Mouse (Mus musculus): ENCODE results near the gene Olfr1196. TPM values are rescaled to one million over a fixed set of nuclear protein-coding genes. Genes with fewer than 3 reads are reported as not detected.
"Not testable (repeated sequence)": the region's sequence is repeated elsewhere in the genome, so short reads cannot be mapped to it uniquely, and the experiment has no call there.

Gene Olfr1196
- total RNA-seq (2021): not detected
- long read RNA-seq, experiment 1: 0 reads
- long read RNA-seq, experiment 2: 0 reads

DNA sequence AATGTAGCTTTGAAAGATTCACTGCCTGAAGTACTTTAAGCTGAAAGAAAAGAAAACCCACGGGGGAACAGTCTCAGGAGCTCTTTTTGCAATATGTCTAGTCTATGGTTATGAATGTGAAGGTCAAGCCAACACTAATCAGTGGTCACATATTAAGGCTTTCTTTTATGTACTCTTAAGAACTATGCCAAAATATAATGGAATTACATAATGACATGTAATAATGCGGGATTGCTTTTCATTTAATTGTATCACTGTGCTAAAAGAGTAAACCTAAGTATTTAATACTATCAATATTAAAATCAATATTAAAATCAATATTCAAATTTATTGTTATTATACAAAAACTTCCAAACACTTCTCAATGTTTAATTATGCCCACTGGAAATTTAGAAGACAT lies at the start of gene Olfr1196:
Olfr1196 (minus strand) TSS at position 101 of the 400 bp plus-strand sequence.
- DNase-seq: no peak

DNA sequence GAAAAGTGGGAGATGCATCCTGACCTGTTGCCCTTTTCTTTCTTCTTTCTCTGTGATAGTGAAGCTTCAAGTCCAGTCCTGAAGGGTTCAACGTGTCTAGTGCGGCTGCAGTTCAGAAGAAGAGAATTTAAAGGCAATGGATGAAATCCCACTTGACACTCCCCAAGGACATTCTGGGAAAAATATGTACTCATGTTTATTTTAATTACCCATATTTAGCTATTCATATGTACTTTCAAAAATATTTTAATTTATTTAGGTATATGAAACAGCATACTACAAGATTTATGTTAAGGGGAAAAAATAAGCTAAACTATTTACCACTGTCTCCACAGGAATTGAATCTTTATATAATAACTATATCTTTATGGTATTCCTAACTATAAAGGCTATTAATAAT lies 46.9 kb upstream of the Olfr1196 start, which contains the start of gene Olfr1198:
Olfr1198 (minus strand) TSS at position 101 of the 400 bp plus-strand sequence.
- no peak for DNase-seq

DNA sequence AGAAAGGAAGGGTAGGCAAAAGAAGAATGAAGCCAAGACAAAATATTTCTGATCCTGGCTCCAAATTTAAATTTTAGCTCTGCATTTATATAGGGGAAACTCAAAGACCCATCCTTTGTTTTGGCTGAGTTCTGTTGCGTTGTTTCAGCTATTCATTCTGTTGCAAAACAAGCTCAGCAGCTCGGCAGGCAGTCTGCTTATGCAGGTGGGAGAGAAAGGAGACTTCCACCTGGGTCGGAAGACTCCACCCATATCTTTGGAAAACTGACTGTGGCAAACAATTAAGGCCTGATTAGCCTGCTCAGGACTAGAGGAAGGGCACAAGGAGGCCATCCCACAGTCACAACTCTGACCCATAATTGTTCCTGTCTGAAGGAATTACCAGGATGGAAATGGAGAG lies 39.0 kb upstream of the Olfr1196 start:
- no peak for DNase-seq

DNA sequence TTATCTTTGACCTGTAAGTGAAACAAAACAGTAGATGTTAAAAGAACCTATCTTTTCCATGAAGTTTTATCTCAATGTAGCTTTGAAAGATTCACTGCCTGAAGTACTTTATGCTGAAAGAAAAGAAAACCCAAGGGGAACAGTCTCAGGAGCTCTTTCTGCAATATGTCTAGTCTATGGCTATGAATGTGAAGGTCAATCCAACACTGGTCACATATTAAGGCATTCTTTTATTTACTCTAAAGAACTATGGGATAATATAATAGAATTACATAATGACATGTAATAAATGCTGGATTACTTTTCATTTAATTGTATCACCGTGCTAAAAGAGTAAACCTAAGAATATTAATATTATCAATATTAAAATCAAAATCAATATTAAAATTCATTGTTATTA lies 27.9 kb upstream of the Olfr1196 start, which contains the start of gene Olfr1197:
Olfr1197 (minus strand) TSS at position 101 of the 400 bp plus-strand sequence.
- no peak for DNase-seq

DNA sequence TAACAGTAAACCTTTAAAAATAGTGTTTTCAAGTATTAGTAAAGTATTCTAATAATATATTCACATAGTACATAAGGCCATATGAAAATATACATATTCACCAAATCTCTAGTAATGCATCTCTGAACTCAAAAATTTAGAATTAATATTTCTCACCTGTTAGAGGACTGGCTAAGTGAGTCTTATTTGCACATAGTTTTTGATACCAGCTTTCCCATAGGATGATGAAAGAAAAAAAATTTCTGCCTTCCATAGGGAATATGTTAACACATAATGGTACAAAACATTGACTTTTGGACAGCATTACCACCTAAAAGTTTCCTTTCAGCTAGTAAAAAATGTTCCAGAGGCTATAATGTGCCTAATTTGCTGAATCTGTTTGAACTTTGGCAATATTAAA lies 15.3 kb downstream of the Olfr1196 start, which contains the start of gene Olfr1195:
Olfr1195 (minus strand) TSS at position 101 of the 400 bp plus-strand sequence.
- DNase-seq: no peak

DNA sequence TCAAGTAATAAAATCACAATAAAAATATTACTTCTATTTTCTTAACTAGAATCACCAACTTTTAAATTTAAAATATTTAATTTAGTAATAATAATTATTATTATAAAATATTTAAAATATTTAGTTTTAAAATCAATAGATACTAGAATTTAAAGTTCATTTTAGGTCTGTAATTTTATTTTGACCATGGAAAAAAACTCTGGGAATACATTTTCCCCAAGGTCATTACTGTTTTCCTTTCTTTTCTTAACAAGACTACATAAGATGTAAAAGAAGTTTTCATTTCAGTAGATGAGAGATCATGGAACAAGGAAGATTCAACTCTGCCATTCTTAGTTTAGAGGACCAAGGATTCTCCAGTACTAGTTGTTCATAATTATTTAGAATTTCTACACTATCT lies 29.1 kb downstream of the Olfr1196 start, which contains the start of gene Olfr1193:
Olfr1193 (plus strand) TSS at position 301 of the 400 bp plus-strand sequence.
- DNase-seq: not testable (repeated sequence)

DNA sequence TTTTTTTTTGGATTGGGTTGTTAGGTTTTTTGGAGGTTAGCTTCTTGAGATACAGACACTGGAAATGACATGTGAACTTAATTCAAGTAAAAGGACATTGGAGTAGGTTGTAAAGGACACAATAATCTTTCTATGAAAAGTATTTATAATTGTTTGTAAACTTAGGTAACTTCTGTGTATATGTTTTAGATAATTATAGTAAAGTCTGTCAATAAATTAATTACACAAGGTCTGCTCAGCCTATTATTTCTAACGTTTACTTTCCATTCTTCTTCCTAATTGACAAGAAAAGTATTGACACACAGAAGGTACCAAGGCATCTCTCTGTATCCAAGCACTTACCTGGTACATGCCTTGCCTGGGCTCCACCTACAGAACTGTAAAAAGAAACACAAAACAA lies 56.2 kb downstream of the Olfr1196 start, which contains the start of gene Olfr1192-ps1:
Olfr1192-ps1 (plus strand) TSS at position 301 of the 400 bp plus-strand sequence.
- DNase-seq: no peak

Other genes with a start within 250 kb of the Olfr1196 start
- gene Olfr1183, start 249.7 kb downstream of the Olfr1196 start, total RNA-seq (2021): not detected
- not detected for gene Olfr1184, start 221.0 kb downstream of the Olfr1196 start, total RNA-seq (2021)
- not detected for gene Olfr1185-ps1, start 211.3 kb downstream of the Olfr1196 start, total RNA-seq (2021)
- gene Olfr1186, start 186.0 kb downstream of the Olfr1196 start, total RNA-seq (2021): not detected
- not detected for gene Olfr1188, start 147.7 kb downstream of the Olfr1196 start, total RNA-seq (2021)
- gene Olfr1189, start 118.1 kb downstream of the Olfr1196 start, total RNA-seq (2021): not detected
- gene Olfr1191-ps1, start 64.1 kb downstream of the Olfr1196 start, total RNA-seq (2021): not detected
- gene Olfr1192-ps1, start 56.1 kb downstream of the Olfr1196 start, total RNA-seq (2021): not detected
- gene Olfr1193, start 29.0 kb downstream of the Olfr1196 start, total RNA-seq (2021): not detected
- gene Olfr1195, start 15.4 kb downstream of the Olfr1196 start, total RNA-seq (2021): not detected
- not detected for gene Olfr1197, start 27.8 kb upstream of the Olfr1196 start, total RNA-seq (2021)
- not detected for gene Olfr1198, start 46.8 kb upstream of the Olfr1196 start, total RNA-seq (2021)
- gene Olfr1199, start 55.9 kb upstream of the Olfr1196 start, total RNA-seq (2021): not detected
- not detected for gene Olfr1200, start 65.9 kb upstream of the Olfr1196 start, total RNA-seq (2021)
- gene Olfr1201, start 88.4 kb upstream of the Olfr1196 start, total RNA-seq (2021): not detected
- not detected for gene Olfr1202, start 109.9 kb upstream of the Olfr1196 start, total RNA-seq (2021)
- gene Olfr1205, start 125.1 kb upstream of the Olfr1196 start, total RNA-seq (2021): not detected
- not detected for gene Olfr1204, start 144.7 kb upstream of the Olfr1196 start, total RNA-seq (2021)
- not detected for gene Olfr1206, start 158.6 kb upstream of the Olfr1196 start, total RNA-seq (2021)
- gene Olfr1208, start 197.7 kb upstream of the Olfr1196 start, total RNA-seq (2021): not detected
- not detected for gene Olfr1209, start 210.6 kb upstream of the Olfr1196 start, total RNA-seq (2021)
- not detected for gene Olfr1211, start 233.5 kb upstream of the Olfr1196 start, total RNA-seq (2021)
- gene Olfr1212, start 249.4 kb upstream of the Olfr1196 start, total RNA-seq (2021): not detected